Mouse (Mus musculus) adipocyte (in vitro differentiated cells): ENCODE results near the gene Nbeal2.

Experiments
- DNase-seq: peaks from one replicate; pipeline ENCODE4 v3.0.0-alpha.2; 2016; ENCODE audit warnings: low spot score

The Nbeal2 gene

GRCm38 (mm10) chr9:110673107-110673752 is 19.3 kb upstream of the Nbeal2 start:
- no peak for DNase-seq

GRCm38 (mm10) chr9:110672462-110673106 is 18.6 kb upstream of the Nbeal2 start:
- DNase-seq = no peak

- no peak for DNase-seq
Measured at GRCm38 (mm10) chr9:110669785-110670184, 15.8 kb upstream of the Nbeal2 start.

- DNase-seq = no peak
Measured at GRCm38 (mm10) chr9:110668601-110669293, 14.8 kb upstream of the Nbeal2 start.

GRCm38 (mm10) chr9:110667219-110667836 is 13.4 kb upstream of the Nbeal2 start:
- no peak for DNase-seq

- no peak for DNase-seq
Measured at GRCm38 (mm10) chr9:110666374-110666773, 12.4 kb upstream of the Nbeal2 start.

- no peak for DNase-seq
Measured at GRCm38 (mm10) chr9:110665912-110666311, 12.0 kb upstream of the Nbeal2 start.

GRCm38 (mm10) chr9:110662844-110663243 is 8.9 kb upstream of the Nbeal2 start:
- DNase-seq = no peak

GRCm38 (mm10) chr9:110660856-110661612 is 7.1 kb upstream of the Nbeal2 start:
- peak; percentile 55 for DNase-seq

GRCm38 (mm10) chr9:110660208-110660607 is 6.2 kb upstream of the Nbeal2 start:
- DNase-seq = peak; percentile 50

- DNase-seq = no peak
Measured at GRCm38 (mm10) chr9:110659521-110659920, 5.6 kb upstream of the Nbeal2 start.

GRCm38 (mm10) chr9:110657474-110658078 is 3.6 kb upstream of the Nbeal2 start:
- peak; percentile 48 for DNase-seq

- DNase-seq = peak; percentile 98
Measured at GRCm38 (mm10) chr9:110656249-110657221, 2.6 kb upstream of the Nbeal2 start, which contains the start of gene Ccdc12. Ccdc12 (plus strand) TSS chr9:110656503.

GRCm38 (mm10) chr9:110655651-110656007 is 1.7 kb upstream of the Nbeal2 start:
- no peak for DNase-seq

GRCm38 (mm10) chr9:110654726-110655650 is 1.0 kb upstream of the Nbeal2 start:
- no peak for DNase-seq

GRCm38 (mm10) chr9:110652963-110653654 is 852 bp downstream of the Nbeal2 start:
- DNase-seq = no peak

GRCm38 (mm10) chr9:110651931-110652722 is 1.8 kb downstream of the Nbeal2 start:
- DNase-seq = no peak

- DNase-seq = no peak
Measured at GRCm38 (mm10) chr9:110649775-110650174, 4.2 kb downstream of the Nbeal2 start.
